Mouse (Mus musculus) ES-Bruce4 (cell line): Measurements from ENCODE around the gene Ccdc162. TPM values are rescaled to one million over a fixed set of nuclear protein-coding genes. Genes with fewer than 3 reads are reported as not detected.

Source experiments
- H3K27ac ChIP-seq: 2 replicates; pipeline ENCODE4 v1.5.1; 2012; ENCODE audit warnings: low read length, inconsistent platforms; ENCODE audit not compliant: insufficient read depth
- H3K27me3 ChIP-seq: 2 replicates; pipeline ENCODE4 v1.6.1; 2012; ENCODE audit warnings: mild to moderate bottlenecking, low read length, inconsistent platforms; ENCODE audit not compliant: control insufficient read depth, poor library complexity, insufficient read depth, severe bottlenecking
- H3K36me3 ChIP-seq: 2 replicates; pipeline ENCODE4 v1.6.1; 2012; ENCODE audit warnings: inconsistent platforms, mild to moderate bottlenecking, low read length, moderate library complexity; ENCODE audit not compliant: control insufficient read depth, poor library complexity, insufficient read depth, severe bottlenecking
- H3K4me1 ChIP-seq: one replicate; pipeline ENCODE4 v1.8.1; 2011; ENCODE audit warnings: low read length; ENCODE audit not compliant: control insufficient read depth, insufficient read depth
- H3K4me3 ChIP-seq: 2 replicates; pipeline ENCODE4 v1.5.1; 2011; ENCODE audit warnings: low read depth, mild to moderate bottlenecking, low read length
- H3K9ac ChIP-seq: 2 replicates; pipeline ENCODE4 v1.6.1; 2012; ENCODE audit warnings: low read depth, mild to moderate bottlenecking, inconsistent platforms; ENCODE audit not compliant: poor library complexity, severe bottlenecking
- H3K9me3 ChIP-seq: replicated peaks from 2 replicates; pipeline ENCODE4 v1.6.1; 2012; ENCODE audit warnings: mild to moderate bottlenecking, low read length, inconsistent platforms; ENCODE audit not compliant: control insufficient read depth, poor library complexity, insufficient read depth, severe bottlenecking
- CTCF ChIP-seq: IDR thresholded peaks from one replicate; pipeline ENCODE4 v1.8.1; 2011; ENCODE audit warnings: low read depth, low read length
- EP300 ChIP-seq: IDR thresholded peaks from 2 replicates; pipeline ENCODE4 v1.6.1; 2011; ENCODE audit warnings: low read depth, low read length; ENCODE audit not compliant: insufficient read depth
- POLR2A ChIP-seq: IDR thresholded peaks from one replicate; pipeline ENCODE4 v1.8.1; 2011; ENCODE audit warnings: low read length; ENCODE audit not compliant: insufficient read depth
- polyA plus RNA-seq: library from polyadenylated mRNA; stranded (reverse); fragments of >200 nt; gene quantifications from 2 replicates; pipeline ENCODE4 v1.2.4, GENCODE M21; 2011; ENCODE audit warnings: low read depth; ENCODE audit not compliant: missing spikeins, insufficient read depth, insufficient read length

Gene Ccdc162
- polyA plus RNA-seq, 1 experiment: 3.5 TPM

GRCm38 (mm10) chr10:41489708-41490517 lies 226.5 kb downstream of the Ccdc162 start, which contains the start of the genes Smpd2 and Ppil6:
TSS of gene Smpd2 (minus strand) at chr10:41490369.
TSS of gene Ppil6 (plus strand) at chr10:41490439.
- H3K27ac ChIP-seq: no peak within 1 kb of the TSS
- TF ChIP-seq CTCF (no peak), EP300 (no peak)

GRCm38 (mm10) chr10:41489294-41489693 lies 227.1 kb downstream of the Ccdc162 start:
- H3K9ac ChIP-seq: peak overlapping the region; percentile 80
- H3K36me3 ChIP-seq: no peaks in the 10 kb centered on the region
- TF ChIP-seq POLR2A (no peak), CTCF (no peak), EP300 (no peak)
- no peak overlapping the region for H3K27ac ChIP-seq
- no peaks in the 10 kb centered on the region for H3K27me3 ChIP-seq
- no peaks in the 10 kb centered on the region for H3K4me1 ChIP-seq
- no peaks in the 10 kb centered on the region for H3K9me3 ChIP-seq
- H3K4me3 ChIP-seq: peak overlapping the region; percentile 80

More at GRCm38 (mm10) chr10:41489708-41490517, 226.5 kb downstream of the Ccdc162 start, which contains the start of the genes Smpd2 and Ppil6:
- Histone ChIP-seq H3K9ac (peak within 1 kb of the TSS; percentile 80), H3K27me3 (no peaks in the 10 kb centered on the region), H3K36me3 (no peaks in the 10 kb centered on the region), H3K9me3 (no peaks in the 10 kb centered on the region), H3K4me3 (peak within 1 kb of the TSS; percentile 81), H3K4me1 (no peaks in the 10 kb centered on the region)

GRCm38 (mm10) chr10:41488877-41489276 lies 227.6 kb downstream of the Ccdc162 start:
- no peaks in the 10 kb centered on the region for H3K36me3 ChIP-seq
- H3K9ac ChIP-seq: peak overlapping the region; percentile 80; the same call in 1 of the 2 replicates
- no peak overlapping the region for H3K27ac ChIP-seq
- no peaks in the 10 kb centered on the region for H3K9me3 ChIP-seq
- H3K4me3 ChIP-seq: peak overlapping the region; percentile 80; the same call in 1 of the 2 replicates
- H3K4me1 ChIP-seq: no peaks in the 10 kb centered on the region
- TF ChIP-seq CTCF (no peak), EP300 (no peak), POLR2A (no peak)
- H3K27me3 ChIP-seq: no peaks in the 10 kb centered on the region

Other genes with a start within 250 kb of the Ccdc162 start
- 11.7 and 11.9 TPM in 2 replicates for gene Mical1, start 240.3 kb downstream of the Ccdc162 start, polyA plus RNA-seq
- gene Smpd2, start 226.3 kb downstream of the Ccdc162 start, polyA plus RNA-seq: 8.5 and 10.4 TPM in 2 replicates
- 3.8 and 4.6 TPM in 2 replicates for gene Ppil6, start 226.2 kb downstream of the Ccdc162 start, polyA plus RNA-seq
- gene Cd164, start 197.2 kb downstream of the Ccdc162 start, polyA plus RNA-seq: 298 and 315 TPM in 2 replicates
- gene Cep57l1, start 93.2 kb upstream of the Ccdc162 start, polyA plus RNA-seq: 42.6 and 44.9 TPM in 2 replicates
- 16.2 and 19.9 TPM in 2 replicates for gene Sesn1, start 93.3 kb upstream of the Ccdc162 start, polyA plus RNA-seq